Mouse (Mus musculus) retina, adult 2 months (tissue): ENCODE data around the gene Shc2.

ENCODE experiments used
- DNase-seq: peaks from one replicate; pipeline ENCODE4 v3.0.0-alpha.2; 2012; ENCODE audit warnings: low read depth, low spot score

Shc2 gene

DNA sequence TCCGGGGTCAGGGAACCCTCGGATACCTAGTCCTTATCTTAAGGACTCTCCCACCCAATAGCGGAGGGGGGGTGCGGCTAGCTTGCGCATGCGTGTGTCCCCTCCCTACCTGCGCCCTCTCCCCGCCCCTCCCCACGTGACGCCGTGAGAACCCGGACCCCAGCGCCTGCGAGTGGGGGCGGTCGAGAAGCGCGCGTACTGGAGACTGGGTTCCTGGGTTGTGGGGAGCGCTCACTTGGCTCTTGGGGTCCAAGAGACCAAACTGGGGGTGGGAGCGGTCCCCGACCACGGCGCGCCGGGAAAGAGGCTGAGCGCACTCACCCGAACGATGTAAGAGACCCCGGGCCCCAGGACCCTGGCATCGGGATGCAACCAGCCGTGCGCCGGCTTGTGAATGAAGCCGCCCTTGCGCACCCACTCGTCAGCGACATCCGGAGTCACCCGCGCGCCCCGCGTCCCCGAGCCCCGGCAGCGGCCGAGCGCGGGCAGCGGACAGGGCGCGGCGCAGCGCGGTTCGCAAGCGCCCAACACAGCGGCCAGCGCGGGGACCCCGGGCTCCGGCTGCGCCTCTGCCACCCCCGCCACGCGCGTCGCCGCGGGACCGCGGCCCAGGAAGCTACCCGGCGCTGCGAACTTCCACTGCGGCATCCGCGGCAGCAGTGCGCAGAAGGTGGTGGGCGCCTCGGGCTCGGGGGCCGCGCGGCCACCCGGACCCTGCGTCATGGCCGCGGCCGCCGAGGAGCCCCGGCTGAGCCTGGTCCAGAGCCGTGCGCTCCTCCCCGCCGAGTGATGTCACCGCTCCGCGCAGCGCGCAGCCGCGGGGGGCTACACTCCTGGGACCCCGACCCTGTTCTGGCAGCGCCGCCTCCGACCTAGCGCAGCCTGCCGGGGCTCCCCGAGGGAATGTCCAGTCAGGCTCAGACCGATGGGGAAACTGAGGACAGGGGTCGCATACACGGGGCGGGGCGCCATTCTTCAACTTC is at the start of gene Shc2:
Gene Shc2, minus strand, starts transcription at position 791 of the 983 bp plus-strand sequence.
- DNase-seq, result peak; percentile 22

DNA sequence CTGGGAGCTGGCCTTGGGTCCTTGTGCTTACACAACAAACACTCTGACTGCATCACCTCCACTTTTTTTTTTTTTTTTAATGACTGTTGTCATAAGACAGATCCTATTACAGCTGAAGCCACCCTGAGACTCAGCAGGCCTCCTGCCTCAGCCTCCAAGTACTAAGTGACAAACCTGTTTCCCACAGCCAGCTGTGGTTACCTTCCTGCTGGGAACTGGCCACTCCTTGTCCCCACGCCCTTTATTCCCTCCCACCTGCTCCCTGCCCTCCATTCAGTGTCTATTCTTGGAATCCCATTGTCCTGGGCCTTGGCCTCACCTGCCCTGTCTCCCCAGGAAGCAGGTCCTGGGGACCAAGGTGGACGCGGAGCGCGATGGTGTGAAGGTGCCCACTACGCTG is 49.8 kb upstream of the Shc2 start:
- DNase-seq, result no peak

DNA sequence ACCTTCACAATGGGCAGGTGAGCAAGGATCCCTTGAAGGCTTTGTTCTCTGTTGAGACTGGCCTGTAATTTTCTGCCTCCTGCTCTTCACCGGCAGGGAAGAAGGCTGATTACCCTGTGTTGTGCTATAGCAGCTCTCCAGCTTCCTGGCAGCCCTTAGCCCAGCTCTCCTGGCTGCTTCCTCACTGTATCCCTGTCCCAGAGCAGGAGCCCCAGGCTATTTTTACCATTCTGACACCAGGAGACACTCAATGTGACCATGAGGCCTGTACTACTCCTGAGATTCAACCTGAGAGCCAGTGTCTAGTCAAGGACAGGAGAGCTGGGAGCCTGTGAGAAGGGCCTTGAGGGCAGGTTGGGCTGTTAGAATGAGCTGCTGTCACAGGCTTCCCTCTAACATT is 49.0 kb upstream of the Shc2 start:
- DNase-seq, result no peak

DNA sequence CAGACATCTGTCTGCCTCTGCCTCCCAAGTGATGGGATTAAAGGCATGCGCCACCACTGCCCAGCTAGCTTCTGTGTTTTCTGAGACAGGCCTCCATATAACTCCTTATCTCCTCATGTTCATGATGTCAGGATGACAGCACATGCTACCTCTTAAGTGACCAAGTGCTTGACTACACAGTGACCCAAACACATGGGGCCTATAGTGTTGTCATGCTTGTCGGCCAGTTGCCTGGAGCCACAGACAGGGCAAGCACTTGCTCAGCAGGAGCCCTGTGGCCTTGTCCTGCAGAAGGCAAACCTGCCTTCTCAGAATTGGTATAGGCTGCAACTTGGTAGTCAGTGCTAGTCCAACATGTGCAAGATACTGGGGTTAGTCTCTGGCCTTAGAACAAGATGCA is 48.5 kb upstream of the Shc2 start:
- DNase-seq, result no peak

DNA sequence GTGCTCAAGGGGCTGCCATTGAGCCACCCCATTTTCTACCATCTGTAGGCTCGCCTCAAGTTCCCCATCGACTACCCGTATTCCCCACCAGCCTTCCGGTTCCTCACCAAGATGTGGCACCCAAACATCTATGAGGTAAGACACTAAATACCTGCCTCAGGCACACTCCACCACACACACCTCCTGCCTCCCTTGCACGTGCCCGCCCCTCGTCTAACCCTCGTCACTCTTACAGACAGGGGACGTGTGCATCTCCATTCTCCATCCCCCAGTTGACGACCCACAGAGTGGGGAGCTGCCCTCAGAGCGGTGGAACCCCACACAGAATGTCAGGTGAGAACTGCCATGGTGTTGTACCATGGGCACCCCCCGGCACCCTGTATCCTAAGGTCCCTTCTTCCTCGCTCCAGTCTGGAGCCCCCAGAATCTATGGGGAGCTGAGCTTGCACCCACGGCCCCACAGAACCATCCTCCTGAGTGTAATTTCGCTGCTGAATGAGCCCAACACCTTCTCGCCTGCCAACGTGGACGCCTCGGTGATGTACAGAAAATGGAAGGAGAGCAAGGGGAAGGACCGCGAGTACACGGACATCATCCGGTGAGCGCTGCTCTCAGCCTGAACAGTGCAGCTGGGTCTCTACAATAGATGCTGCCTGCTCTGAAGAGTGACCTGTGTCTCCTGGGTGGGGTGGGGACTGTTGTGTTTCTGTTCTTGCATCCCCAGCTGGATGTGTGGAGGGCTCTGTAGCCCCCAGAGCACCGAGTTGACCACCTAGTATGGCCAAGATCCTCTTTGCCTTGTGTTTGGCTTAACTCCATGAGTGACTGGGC is 47.3 kb upstream of the Shc2 start:
- no peak for DNase-seq

DNA sequence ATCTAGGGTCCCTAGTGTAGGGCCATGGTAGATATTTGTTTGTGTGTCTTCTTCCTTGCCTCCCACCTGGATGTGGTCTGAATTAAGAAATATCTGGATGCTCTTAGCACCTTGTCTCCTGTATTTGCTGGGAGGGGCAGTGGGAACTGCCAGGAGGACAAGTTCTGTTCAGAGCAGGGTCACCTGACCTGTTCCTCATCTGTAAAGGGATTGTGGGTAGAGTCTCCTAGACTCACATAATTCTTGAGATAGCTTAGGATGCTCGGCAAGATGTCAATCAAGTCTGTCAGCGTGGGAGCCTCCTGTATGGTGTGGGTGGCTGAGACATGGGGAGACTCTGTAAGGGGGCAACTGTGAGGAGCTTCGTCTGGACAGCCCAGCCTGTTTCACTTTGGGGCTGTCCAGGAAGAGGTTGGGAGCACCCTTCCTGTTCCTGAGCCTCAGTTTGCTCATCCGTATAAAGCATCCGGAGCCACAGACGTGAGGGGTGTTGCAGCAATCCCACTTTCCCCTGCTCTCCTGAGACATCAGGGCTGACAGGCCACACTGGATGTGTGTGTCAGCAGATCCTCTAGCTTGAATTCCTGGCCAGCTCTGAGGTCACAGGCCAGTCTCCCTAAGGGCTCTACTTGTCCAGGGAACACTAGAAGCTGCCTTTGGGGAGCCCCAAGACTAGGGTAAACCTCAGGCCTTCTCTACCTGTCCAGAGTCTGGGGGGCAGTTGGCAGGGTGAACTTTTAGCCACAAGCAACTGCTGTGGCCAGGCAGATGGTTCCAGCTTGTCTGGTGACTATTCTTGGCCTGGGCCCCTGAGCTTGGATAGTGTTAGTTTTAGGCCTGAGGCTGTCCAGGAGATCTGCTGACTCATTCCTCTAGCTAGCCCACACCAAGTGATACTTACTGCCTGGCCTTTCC is 46.3 kb upstream of the Shc2 start:
- DNase-seq, result no peak

DNA sequence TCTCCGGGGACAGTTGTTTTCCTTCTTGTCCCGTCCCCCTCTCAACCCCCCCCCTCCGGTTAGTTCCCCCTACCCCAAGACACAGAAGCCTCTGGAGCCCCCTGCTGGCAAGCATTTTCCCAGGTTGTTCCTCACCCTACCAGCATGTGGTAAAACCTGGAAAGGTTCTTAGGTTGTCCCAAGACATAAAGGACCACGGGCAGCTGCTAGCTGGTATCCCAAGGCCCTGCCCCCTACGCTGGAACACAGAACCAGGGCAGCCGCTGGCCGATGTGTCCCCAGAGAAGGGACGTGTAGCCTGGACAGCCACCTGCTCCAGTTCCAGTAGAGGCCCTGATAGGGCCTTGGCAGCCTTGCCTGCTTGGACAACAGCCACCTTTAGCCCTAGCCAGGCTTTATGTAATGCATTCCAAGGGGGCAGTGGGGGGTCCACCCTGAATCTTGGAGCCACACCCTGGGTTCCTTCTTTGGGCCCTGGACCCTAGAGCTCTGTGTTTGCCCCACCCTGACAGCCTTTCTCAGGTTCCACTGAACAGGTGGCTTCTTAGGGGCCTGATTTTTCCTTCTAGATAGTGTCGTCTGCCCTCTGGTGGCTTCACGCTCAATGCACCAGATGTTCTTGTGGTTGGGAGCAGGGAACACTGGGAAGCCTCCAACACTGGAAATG is 45.3 kb upstream of the Shc2 start:
- DNase-seq, result no peak

DNA sequence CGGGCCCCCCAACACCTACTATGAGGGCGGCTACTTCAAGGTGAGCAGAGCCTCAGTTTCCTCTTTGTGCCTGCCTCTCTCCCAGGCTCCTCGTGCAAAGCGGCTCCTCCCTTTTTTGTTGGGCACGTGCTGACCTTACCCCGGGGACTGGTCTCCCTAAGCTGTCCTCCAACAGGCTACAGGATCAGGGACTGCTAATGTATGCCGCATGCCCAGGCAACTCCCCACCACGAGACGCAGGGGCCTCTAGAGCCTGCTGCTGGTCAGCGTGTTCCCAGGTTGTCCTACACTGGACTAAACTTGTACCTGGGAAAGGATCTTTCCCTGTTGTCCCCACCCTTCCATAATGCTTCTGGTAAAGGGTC is 44.8 kb upstream of the Shc2 start:
- no peak for DNase-seq

DNA sequence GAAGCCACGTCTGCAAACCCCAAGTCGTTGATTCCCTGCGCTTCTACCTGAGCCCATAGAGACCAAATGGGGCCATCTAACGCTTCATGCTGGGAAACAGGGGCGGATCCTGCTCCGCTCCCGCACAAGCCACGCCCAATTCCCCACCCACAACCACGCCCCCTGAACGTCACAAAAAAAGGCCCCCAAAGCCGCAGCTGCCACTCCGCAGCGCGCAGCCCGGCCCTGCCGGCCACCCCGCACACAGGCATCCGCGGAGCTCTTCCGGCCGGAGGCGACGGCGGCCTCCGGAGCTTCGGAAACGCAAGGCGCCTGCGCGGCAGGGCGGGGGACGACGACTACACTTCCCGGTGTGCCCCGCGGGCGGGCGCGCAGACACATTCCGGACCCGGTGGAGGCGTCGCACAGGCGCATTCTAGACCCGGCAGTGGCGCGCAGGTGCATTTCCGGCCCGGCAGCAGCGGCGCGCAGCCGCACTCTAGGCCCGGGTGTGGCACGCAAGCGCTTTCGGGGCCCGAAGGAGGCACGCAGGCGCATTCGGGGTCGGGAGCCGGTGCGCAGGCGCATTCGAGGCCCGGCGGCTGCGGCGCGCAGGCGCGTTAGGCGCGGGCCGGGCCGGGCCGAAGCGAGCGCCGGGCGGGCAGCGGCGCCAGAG is 44.0 kb upstream of the Shc2 start, which contains the start of gene Cdc34:
Gene Cdc34, plus strand, starts transcription at position 605 of the 655 bp plus-strand sequence.
- DNase-seq, result peak; percentile 96

DNA sequence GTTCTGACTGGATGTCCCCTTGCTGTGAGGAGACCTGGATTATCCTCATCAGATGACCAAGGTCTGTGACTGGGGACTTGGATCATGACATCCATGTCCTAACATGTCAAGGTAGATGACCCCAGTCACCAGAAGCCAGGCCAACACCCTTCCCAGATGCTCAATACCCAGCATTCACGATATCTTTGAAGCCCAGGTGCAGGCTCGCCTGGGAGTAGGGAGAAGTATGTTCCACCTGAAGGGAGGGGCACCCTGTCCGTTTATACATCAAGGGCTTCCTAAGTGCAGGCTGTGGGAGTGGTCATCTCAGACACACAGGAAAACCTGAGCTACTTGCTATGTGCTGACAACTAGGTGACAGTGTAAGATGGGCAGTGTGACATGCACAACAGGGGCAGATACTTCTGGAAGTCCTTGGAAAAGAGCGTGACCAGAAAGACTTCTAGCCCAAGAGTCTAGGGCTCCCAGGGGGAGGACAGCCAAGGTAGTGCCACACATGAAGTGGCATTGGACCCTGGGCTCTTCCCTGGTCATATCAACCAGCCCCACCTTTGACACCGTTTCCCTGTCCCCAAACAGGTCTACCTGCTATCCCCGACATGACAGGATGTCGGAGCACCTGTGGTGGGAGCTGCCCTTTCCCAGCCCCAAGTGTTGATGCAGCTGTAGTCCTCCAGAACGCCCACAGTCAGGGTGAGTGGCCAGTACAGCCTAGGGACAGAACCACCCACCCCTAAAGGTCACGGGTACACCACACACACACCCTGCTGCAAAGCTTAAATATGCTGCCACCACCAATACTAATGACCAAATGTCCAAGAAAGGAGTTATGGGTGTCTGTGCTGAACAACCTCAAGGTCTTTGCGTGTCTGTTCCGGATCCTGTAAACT is 43.1 kb upstream of the Shc2 start:
- DNase-seq, result no peak

DNA sequence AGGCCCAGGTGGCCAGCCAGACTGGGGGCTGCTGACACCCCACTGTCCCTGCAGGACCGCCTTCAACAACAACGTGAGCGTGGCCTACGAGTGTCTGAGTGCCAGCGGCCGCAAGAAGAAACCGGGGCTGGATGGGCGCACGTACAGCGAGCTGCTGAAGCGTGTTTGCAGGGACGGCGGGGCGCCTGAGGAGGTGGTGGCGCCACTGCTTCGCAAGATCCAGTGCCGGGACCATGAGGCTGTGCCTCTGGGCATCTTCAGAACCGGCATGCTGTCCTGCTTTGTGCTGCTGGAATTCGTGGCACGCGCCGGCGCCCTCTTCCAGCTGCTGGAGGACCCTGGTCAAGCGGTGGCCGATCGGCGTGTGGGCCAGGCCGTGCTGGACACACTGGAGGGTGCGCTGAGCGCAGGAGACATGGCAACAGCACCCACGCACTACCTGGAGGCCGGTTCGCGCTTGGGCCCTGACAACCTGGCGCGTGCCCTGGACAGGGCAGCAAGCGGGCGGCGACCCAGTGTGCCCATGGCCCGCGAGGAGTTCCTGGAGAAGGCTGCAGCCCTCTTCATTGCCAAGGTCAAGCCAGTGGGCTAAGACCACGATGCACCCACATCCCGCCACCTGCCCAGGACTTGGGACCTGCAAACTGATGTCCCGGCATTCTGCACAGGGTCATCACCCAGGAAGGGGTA is 37.8 kb upstream of the Shc2 start:
- DNase-seq, result no peak

DNA sequence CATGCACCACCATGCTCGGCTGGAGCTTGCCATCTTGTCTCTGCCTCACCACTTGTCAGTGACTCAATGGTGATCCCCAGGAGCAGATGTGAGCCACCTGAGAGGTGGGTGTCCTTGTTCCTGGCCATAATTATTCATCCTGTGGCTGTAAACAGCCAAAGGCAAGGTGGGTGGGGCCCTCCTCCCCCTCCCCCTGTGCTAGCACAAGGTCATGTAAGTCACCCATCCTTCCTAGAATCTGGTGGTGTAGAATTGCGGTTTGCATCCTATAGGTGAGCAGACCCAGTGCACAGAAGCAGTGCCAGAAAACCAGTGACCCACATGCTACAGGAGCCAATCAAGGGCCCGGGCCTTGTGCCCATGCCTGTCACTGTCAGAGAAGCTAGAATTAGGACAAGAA is 35.3 kb upstream of the Shc2 start:
- DNase-seq, result no peak

DNA sequence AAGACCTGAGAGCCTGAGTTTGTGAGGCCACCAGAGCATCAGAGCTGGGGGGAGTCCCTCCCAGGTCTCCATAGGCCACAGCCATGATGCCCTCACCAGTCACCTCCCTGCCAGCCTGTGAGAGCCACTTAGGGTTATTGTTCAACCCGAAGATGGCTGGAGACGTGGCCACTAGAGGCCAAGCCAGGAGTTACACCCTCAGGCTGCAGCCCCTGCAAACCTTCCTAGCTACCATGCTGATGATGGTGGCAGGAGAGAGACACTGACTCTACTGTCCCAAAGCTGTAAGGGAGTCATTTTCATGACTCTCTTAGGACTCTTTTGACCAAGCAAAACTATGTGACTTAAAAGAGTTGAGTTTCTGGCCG is 34.4 kb upstream of the Shc2 start:
- DNase-seq, result no peak

DNA sequence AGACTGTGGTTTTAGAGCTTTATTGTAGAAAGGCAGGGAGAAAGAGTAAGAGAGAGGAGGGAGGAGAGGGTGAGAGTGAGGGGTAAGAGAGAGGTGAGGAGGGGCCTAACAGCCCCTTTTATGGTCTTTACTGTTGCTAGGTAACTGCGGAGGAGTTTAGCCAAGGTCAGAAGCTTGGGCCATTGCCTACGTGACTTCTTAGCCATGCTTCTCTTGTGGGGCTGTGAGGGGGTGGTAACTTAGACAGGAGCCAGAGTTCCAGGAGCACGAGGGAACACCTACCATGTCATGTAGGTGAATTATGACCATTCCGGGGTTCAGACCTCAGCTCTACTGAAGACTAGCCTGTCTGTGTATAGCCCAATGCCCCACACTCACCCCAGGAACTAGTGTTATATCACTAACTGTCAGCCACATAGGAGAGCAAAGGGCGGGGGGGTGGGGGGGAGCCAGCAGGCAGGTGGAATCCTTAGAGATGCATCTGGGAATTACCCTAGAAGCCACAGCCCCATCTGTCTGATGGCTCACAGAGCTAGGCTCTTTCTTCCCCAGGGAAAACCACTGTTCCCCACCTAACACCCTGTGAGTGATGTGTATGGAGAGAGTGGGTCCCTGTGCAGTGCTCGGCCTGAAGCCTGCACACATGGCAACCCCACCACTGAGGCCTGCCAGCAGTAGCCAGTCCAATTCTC is 33.8 kb upstream of the Shc2 start:
- DNase-seq, result no peak

DNA sequence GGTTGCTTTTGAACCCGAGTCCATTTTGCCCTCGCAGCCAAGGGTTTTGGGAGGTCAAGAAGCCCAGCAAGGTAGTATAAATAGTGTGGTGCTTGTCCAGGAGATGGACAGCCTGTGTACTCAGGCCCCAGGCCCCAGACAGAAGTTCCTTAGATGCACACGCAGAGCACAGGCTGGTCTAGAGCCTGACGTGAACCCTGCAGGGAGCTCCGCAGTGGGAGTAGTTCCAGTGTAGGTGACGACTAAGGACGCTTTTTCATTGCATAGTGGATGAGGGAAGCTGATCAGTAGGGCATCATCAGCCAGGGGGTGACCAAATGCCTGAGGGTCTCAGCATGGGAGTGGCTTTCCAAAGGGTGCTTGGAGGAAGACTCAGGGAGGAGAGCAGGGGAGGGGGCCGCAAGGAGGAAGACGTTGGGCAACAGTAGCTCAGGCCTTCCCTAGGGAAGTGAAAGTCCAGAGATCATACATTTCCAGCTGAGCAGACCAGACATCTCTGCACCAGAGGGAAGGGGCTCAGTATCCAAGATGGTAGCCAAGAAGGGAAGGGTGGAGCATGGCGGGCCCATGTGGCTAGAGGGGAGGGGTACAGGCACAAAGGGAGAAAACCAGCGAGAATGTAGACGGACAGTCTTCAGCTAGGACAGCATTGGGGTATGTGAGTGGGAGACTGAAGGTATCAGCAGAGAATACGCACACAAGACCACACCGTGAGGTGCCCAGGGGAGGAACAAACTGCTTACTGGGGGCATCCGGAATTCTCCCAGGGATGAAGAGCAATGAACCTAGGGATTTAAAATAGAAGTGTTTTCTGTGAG is 32.6 kb upstream of the Shc2 start:
- DNase-seq, result no peak

DNA sequence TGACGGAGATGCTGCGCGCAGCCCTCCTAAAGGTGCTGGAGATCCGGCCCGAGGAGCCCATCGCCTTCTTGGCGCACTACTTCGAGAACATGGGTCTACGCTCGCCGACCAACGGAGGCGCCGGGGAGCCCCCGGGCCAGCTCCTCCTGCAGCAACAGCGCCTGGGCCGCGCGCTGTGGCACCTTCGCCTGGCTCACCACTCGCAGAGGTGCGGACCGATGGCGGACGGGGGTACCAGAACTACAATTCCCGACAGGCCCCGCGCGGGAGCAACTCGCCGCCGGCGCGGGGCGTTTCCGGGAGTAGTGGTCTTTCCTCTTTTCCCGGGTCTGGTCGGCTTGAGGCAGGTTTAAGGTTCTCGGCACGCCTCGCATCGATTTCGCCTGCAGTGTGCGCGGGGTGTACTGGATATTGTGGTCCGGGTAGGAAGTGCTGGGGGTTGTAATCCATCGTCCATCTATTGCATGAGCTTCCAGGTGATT is 31.9 kb upstream of the Shc2 start:
- DNase-seq, result peak; percentile 40
